Mouse (Mus musculus): Measurements from ENCODE around the gene Fam32a.

- TF ChIP-seq EP300 (optimal IDR thresholded peaks at IDR 0.05): no peak
- no peak for TF ChIP-seq CTCF (IDR thresholded peaks at IDR 0.05; ENCODE audit: low read depth)
These were observed 27.5 kb upstream of the Fam32a start for GRCm38 (mm10) chr8:72192065-72192464.

All from stomach, postnatal 0 days (tissue).